Mouse (Mus musculus) kidney, embryonic 15.5 days (tissue): ENCODE measurements around the gene Olfr577. TPM values are rescaled to one million over a fixed set of nuclear protein-coding genes. Genes with fewer than 3 reads are reported as not detected.

Experiments used
- polyA plus RNA-seq: library from polyadenylated mRNA; unstranded; fragments of >200 nt; fragmentation: Nextera tagmentation; extraction: Ambion mirVana; gene quantifications from 2 replicates; pipeline ENCODE4 v1.2.1, GENCODE M21; 2015

The Olfr577 gene
- polyA plus RNA-seq, 1 experiment from 2014 or later = not detected

Other genes with a start within 250 kb of the Olfr577 start
- not detected in 2 replicates for gene Olfr559, start 248.5 kb downstream of the Olfr577 start, polyA plus RNA-seq
- gene Olfr560, start 216.6 kb downstream of the Olfr577 start, polyA plus RNA-seq = not detected in 2 replicates
- gene Olfr78, start 216.5 kb downstream of the Olfr577 start, polyA plus RNA-seq = 0.27 and 0.48 TPM in 2 replicates
- not detected in 2 replicates for gene Olfr561, start 204.7 kb downstream of the Olfr577 start, polyA plus RNA-seq
- gene Olfr564, start 172.5 kb downstream of the Olfr577 start, polyA plus RNA-seq = not detected in 2 replicates
- gene Olfr566, start 117.2 kb downstream of the Olfr577 start, polyA plus RNA-seq = not detected in 2 replicates
- gene Olfr568, start 98.8 kb downstream of the Olfr577 start, polyA plus RNA-seq = not detected in 2 replicates
- not detected in 2 replicates for gene Olfr569, start 85.1 kb downstream of the Olfr577 start, polyA plus RNA-seq
- gene Olfr570, start 81.4 kb downstream of the Olfr577 start, polyA plus RNA-seq = not detected in 2 replicates
- gene Olfr571, start 58.4 kb downstream of the Olfr577 start, polyA plus RNA-seq = not detected in 2 replicates
- not detected in 2 replicates for gene Olfr572, start 51.5 kb downstream of the Olfr577 start, polyA plus RNA-seq
- not detected in 2 replicates for gene Olfr573-ps1, start 33.4 kb downstream of the Olfr577 start, polyA plus RNA-seq
- gene Olfr574, start 27.5 kb downstream of the Olfr577 start, polyA plus RNA-seq = not detected in 2 replicates
- not detected in 2 replicates for gene Olfr575, start 17.2 kb downstream of the Olfr577 start, polyA plus RNA-seq
- gene Olfr576, start 13.3 kb downstream of the Olfr577 start, polyA plus RNA-seq = not detected in 2 replicates
- not detected in 2 replicates for gene Olfr578, start 13.4 kb upstream of the Olfr577 start, polyA plus RNA-seq
- gene Olfr582, start 62.1 kb upstream of the Olfr577 start, polyA plus RNA-seq = not detected in 2 replicates
- not detected in 2 replicates for gene Olfr583, start 75.4 kb upstream of the Olfr577 start, polyA plus RNA-seq
- not detected in 2 replicates for gene Olfr584, start 105.9 kb upstream of the Olfr577 start, polyA plus RNA-seq
- gene Olfr585, start 121.8 kb upstream of the Olfr577 start, polyA plus RNA-seq = not detected in 2 replicates
- not detected in 2 replicates for gene Olfr586, start 149.7 kb upstream of the Olfr577 start, polyA plus RNA-seq
- gene Olfr588-ps1, start 164.9 kb upstream of the Olfr577 start, polyA plus RNA-seq = not detected in 2 replicates
- not detected in 2 replicates for gene Olfr589, start 180.4 kb upstream of the Olfr577 start, polyA plus RNA-seq
- not detected in 2 replicates for gene Olfr591, start 202.4 kb upstream of the Olfr577 start, polyA plus RNA-seq
- not detected in 2 replicates for gene Olfr592, start 208.9 kb upstream of the Olfr577 start, polyA plus RNA-seq
- not detected in 2 replicates for gene Olfr593, start 235.9 kb upstream of the Olfr577 start, polyA plus RNA-seq
- gene Olfr594, start 241.1 kb upstream of the Olfr577 start, polyA plus RNA-seq = not detected in 2 replicates